Mouse (Mus musculus) monocyte, adult 59 days (primary cell): ENCODE measurements around the gene E130208F15Rik. TPM values are rescaled to one million over a fixed set of nuclear protein-coding genes. Genes with fewer than 3 reads are reported as not detected.

Source experiments
- total RNA-seq, 2 experiments: library from RNA; stranded (reverse); gene quantifications; one replicate each; pipeline ENCODE4 v1.2.4; 2023

The E130208F15Rik gene
- 1 to 10 TPM; 3.8 to 4.6 TPM for total RNA-seq

GRCm38 (mm10) chr7:30321539-30322284 is at the start of gene E130208F15Rik:
Gene E130208F15Rik (plus strand): TSS chr7:30321740.

DNA sequence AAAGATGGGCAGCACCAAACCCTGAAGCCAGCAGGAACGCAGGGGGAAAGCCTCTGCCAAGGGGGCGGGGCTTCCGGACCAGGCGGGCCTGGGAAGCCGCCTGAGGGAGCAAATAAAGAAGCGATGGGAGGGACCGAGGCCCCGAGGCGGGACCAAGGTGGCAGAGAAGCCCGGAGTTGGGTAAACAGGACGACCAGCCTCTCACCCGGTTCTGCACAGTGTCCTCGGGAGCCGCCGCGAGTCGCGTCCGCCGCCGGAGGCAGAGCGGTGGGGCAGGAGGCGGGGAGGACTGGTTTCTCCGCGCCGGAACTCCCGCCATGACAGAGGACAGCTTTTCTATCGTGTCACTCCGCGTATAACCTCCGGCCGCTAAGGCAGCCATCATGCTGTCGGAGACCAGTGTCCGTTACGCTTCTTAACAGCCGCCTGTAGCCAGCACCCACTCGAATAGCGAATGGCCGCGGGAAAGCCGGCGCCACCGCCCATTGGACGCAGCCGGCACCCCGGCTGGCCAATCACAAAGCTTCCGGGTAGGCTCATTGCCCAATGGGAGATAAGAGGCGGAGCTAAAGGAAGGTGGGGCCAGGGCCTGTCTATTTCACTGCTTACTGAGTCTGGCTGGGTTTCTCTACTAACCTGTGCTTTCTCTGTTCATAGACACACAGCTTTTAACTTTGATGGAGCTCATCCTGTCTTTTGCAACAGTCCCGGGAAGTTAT is 41.4 kb upstream of the E130208F15Rik start, which contains the start of the genes Thap8 and Wdr62:
Gene Thap8, plus strand, starts transcription at position 144 of the 719 bp plus-strand sequence.
Gene Wdr62, minus strand, starts transcription at position 469 of the 719 bp plus-strand sequence.

DNA sequence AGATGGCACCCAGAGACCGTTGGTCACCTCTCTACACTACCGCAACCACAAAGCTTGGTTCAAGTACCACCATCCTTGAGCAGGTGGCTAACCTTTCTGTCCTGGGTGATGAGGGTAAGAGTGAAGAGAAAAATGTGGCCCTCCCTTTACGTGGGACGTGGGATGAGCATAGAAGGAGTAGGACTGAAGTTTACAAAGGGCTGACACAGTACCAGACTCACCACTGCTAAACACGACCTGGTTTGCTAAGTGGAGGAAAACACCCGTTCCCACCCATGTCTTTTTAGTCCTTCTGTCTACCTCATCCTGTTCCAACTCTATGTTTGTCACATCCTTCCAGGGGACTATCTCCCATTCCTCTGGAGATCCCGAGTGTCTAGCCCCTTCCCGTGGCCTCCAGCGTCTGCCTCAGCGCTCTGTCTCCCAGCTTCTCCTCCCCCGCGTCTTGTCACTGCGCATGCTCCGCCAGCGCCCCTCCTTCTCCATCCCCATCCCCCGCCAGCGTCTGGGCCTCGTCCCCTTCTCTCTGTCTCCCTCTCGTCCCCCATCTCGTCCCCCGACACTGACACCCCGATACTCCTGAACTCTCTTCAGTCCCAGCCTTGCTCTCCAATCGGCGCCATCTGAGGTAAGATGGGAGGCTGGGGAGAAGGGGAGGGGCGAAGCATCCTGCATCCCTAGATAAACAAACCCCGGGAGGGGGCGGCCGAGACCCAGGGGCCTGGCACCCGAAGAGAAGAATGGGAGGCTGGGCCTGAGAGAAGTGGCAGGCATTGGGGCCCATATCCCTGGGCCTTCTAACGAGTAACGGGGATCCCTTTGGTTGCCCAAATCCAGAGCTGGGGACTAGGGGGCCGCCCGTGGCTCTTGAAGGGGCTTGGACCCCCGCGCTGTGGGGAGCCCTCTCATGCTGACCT is 30.1 kb upstream of the E130208F15Rik start, which contains the start of gene Clip3:
Gene Clip3, plus strand, starts transcription at position 514 of the 917 bp plus-strand sequence.

GRCm38 (mm10) chr7:30308076-30309005 is 13.2 kb upstream of the E130208F15Rik start, which contains the start of gene Alkbh6:
Gene Alkbh6 (plus strand): TSS chr7:30308717.

DNA sequence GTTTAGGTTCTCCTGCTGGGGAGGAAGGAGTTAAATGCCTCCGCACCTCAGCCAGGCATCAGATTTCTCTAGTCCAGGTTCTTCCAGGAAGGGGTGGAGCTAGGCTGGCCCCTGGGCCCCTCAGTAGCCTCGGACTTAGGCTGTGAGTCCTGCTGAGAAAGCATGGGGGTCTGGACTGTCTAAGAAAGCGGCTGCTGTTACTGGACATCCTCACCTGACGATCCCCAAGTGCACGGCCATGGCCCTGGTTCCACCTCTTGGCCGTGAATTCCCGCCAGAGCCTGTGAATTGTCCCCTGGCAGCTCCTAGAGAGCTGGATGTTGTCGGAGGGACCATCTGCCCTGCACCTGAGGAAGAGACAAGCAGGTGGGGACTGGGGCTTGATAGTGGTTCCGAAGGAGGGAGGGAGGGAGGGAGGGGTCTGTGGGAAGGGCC is 6.8 kb upstream of the E130208F15Rik start, which contains the start of gene Syne4:
Gene Syne4, plus strand, starts transcription at position 87 of the 435 bp plus-strand sequence.

GRCm38 (mm10) chr7:30323795-30324194 is 2.3 kb downstream of the E130208F15Rik start, which contains the start of gene Sdhaf1:
Gene Sdhaf1 (minus strand): TSS chr7:30323895.

GRCm38 (mm10) chr7:30362652-30363343 is 41.3 kb downstream of the E130208F15Rik start, which contains the start of gene Lrfn3:
Gene Lrfn3 (minus strand): TSS chr7:30362772.

Other genes with a start within 250 kb of the E130208F15Rik start
- gene Zfp82, start 248.8 kb upstream of the E130208F15Rik start, total RNA-seq: 1 to 10 TPM in 1 of 2 experiments, under 1 TPM in 1; 0.82 to 1.2 TPM
- gene Gm26920, start 231.3 kb upstream of the E130208F15Rik start, total RNA-seq: not detected
- 1 to 10 TPM; 2.5 to 3.2 TPM for gene Zfp566, start 231.2 kb upstream of the E130208F15Rik start, total RNA-seq
- gene Zfp260, start 227.0 kb upstream of the E130208F15Rik start, total RNA-seq: 10 to 100 TPM; 14.7 to 16.2 TPM
- 1 to 10 TPM; 2.7 to 5.0 TPM for gene Zfp382, start 199.8 kb upstream of the E130208F15Rik start, total RNA-seq
- gene Zfp146, start 152.0 kb upstream of the E130208F15Rik start, total RNA-seq: 10 to 100 TPM; 23.9 to 24.1 TPM
- 1 to 10 TPM in 1 of 2 experiments, not detected in 1; 1.5 TPM for gene Cox7a1, start 137.6 kb upstream of the E130208F15Rik start, total RNA-seq
- 100 to 1,000 TPM; 298 to 315 TPM for gene Capns1, start 122.9 kb upstream of the E130208F15Rik start, total RNA-seq
- gene Polr2i, start 89.8 kb upstream of the E130208F15Rik start, total RNA-seq: 10 to 100 TPM; 47.9 to 57.5 TPM
- gene Tbcb, start 89.5 kb upstream of the E130208F15Rik start, total RNA-seq: 10 to 100 TPM; 39.7 to 59.4 TPM
- gene Ovol3, start 86.0 kb upstream of the E130208F15Rik start, total RNA-seq: not detected
- gene Thap8, start 41.6 kb upstream of the E130208F15Rik start, total RNA-seq: 1 to 10 TPM in 1 of 2 experiments, under 1 TPM in 1; 0.73 to 2.0 TPM
- 10 to 100 TPM; 16.7 to 20.0 TPM for gene Wdr62, start 41.3 kb upstream of the E130208F15Rik start, total RNA-seq
- gene Clip3, start 30.0 kb upstream of the E130208F15Rik start, total RNA-seq: under 1 TPM in 1 of 2 experiments, not detected in 1; 0.21 TPM
- 10 to 100 TPM; 30.8 to 31.4 TPM for gene Alkbh6, start 13.0 kb upstream of the E130208F15Rik start, total RNA-seq
- gene Syne4, start 6.9 kb upstream of the E130208F15Rik start, total RNA-seq: 1 to 10 TPM; 1.9 to 3.4 TPM
- 10 to 100 TPM; 15.3 to 15.4 TPM for gene Sdhaf1, start 2.2 kb downstream of the E130208F15Rik start, total RNA-seq
- under 1 TPM in 1 of 2 experiments, not detected in 1; 0.21 TPM for gene Lrfn3, start 41.0 kb downstream of the E130208F15Rik start, total RNA-seq
- gene Tyrobp, start 92.0 kb downstream of the E130208F15Rik start, total RNA-seq: 1,000 to 10,000 TPM; 2,439 to 2,603 TPM
- 10 to 100 TPM; 45.6 to 46.9 TPM for gene Hcst, start 98.1 kb downstream of the E130208F15Rik start, total RNA-seq
- 100 to 1,000 TPM; 116 to 140 TPM for gene Nfkbid, start 100.0 kb downstream of the E130208F15Rik start, total RNA-seq
- 1 to 10 TPM in 1 of 2 experiments, under 1 TPM in 1; 0.81 to 1.6 TPM for gene Aplp1, start 123.8 kb downstream of the E130208F15Rik start, total RNA-seq
- not detected for gene Kirrel2, start 135.9 kb downstream of the E130208F15Rik start, total RNA-seq
- gene Nphs1, start 136.6 kb downstream of the E130208F15Rik start, total RNA-seq: not detected
- not detected for gene Prodh2, start 171.9 kb downstream of the E130208F15Rik start, total RNA-seq
- 1 to 10 TPM; 1.3 to 2.7 TPM for gene Arhgap33, start 213.3 kb downstream of the E130208F15Rik start, total RNA-seq
- 1 to 10 TPM; 2.1 to 3.2 TPM for gene Hspb6, start 230.4 kb downstream of the E130208F15Rik start, total RNA-seq
- gene Proser3, start 230.6 kb downstream of the E130208F15Rik start, total RNA-seq: 10 to 100 TPM in 1 of 2 experiments, 1 to 10 TPM in 1; 5.3 to 10.2 TPM
- 10 to 100 TPM; 31.9 to 38.0 TPM for gene Lin37, start 238.1 kb downstream of the E130208F15Rik start, total RNA-seq
- 10 to 100 TPM; 66.5 to 69.1 TPM for gene U2af1l4, start 241.6 kb downstream of the E130208F15Rik start, total RNA-seq
- gene Gm49396, start 241.6 kb downstream of the E130208F15Rik start, total RNA-seq: 1 to 10 TPM; 7.5 to 7.7 TPM
- gene Psenen, start 241.9 kb downstream of the E130208F15Rik start, total RNA-seq: 100 to 1,000 TPM; 138 to 143 TPM
- gene Igflr1, start 243.7 kb downstream of the E130208F15Rik start, total RNA-seq: 1 to 10 TPM; 2.0 to 5.9 TPM